8 mouse cellular contexts compared by ENCODE assay signal in genomic region chr3:90242984-90243775, GRCm38 (mm10). TPM values are rescaled to one million over a fixed set of nuclear protein-coding genes. Genes with fewer than 3 reads are reported as not detected.
DNase-seq lines count a peak whose midpoint lies in the region; ATAC-seq and TF ChIP-seq lines count a peak whose summit lies in the region.

Creb3l4 (minus strand) TSS chr3:90243512.

- peak; percentile 95 for DNase-seq in brain, embryonic 14.5 days (ENCODE audit: low read depth)
- no peak for DNase-seq in heart, embryonic 10.5 days (ENCODE audit: low spot score)
- peak; percentile 63 for DNase-seq in kidney, postnatal 14 days
- peak; percentile 55 for DNase-seq in lung, postnatal 25 days (ENCODE audit: low spot score)
- peak; percentile 70 for DNase-seq in testis, postnatal 10 days (ENCODE audit: low spot score)
- no peak for DNase-seq in cerebellum, postnatal 36 days

- no peaks in the 10 kb centered on the region for H3K9me3 ChIP-seq in E14TG2a.4 (ENCODE audit: low read length)
- H3K9me3 ChIP-seq in heart, embryonic 10.5 days = no peaks in the 10 kb centered on the region

- H3K4me1 ChIP-seq in E14TG2a.4 (replicated peaks; ENCODE audit: low read depth, low read length) = peaks cover 44% of the 10 kb centered on the region
- H3K4me1 ChIP-seq in heart, embryonic 10.5 days = peaks cover 23% of the 10 kb centered on the region

- no peak for TF ChIP-seq CTCF in E14TG2a.4 (conservative IDR thresholded peaks at IDR 0.05; ENCODE audit: low read length)
- TF ChIP-seq CTCF in brain, embryonic 14.5 days (IDR thresholded peaks at IDR 0.05; ENCODE audit: borderline replicate concordance, extremely low read depth, insufficient read depth, insufficient read length) = no peak

- ATAC-seq in erythroid progenitor cell, adult 5-6 weeks (replicated peaks; ENCODE audit: low FRiP score, poor library complexity, severe bottlenecking) = no peak

- WGBS in heart, embryonic 10.5 days = 3% methylated on average over 19 of the region's 19 CpGs

- no peak for TF ChIP-seq POLR2A in brain, embryonic 14.5 days (IDR thresholded peaks at IDR 0.05; ENCODE audit: borderline replicate concordance, extremely low read depth, insufficient read depth, insufficient read length, poor library complexity, severe bottlenecking)

- peaks cover 12% of the 10 kb centered on the region for H3K27me3 ChIP-seq in E14TG2a.4 (ENCODE audit: insufficient read depth, low read length)
- H3K27me3 ChIP-seq in heart, embryonic 10.5 days (ENCODE audit: insufficient read depth, poor library complexity, severe bottlenecking) = 0 out of 2 replicates have a peak, but pooled peaks cover 11% of the 10 kb centered on the region

- H3K27ac ChIP-seq in heart, embryonic 10.5 days = peak within 1 kb of the TSS; percentile 78

- no peaks in the 10 kb centered on the region for H3K36me3 ChIP-seq in E14TG2a.4 (ENCODE audit: insufficient read depth, low read length)
- H3K36me3 ChIP-seq in heart, embryonic 10.5 days = no peaks in the 10 kb centered on the region

- H3K4me3 ChIP-seq in E14TG2a.4 (replicated peaks; ENCODE audit: low read length) = peak within 1 kb of the TSS; percentile 73
- peak within 1 kb of the TSS; percentile 58 for H3K4me3 ChIP-seq in heart, embryonic 10.5 days

RNA-seq across cellular contexts. Expression of gene Creb3l4, which starts in this region (rescaled TPM):
- 1.3 and 2.4 TPM in 2 replicates for polyA plus RNA-seq in brain, embryonic 14.5 days (2012; rRNA removed)
- 2.1 and 2.2 TPM in 2 replicates for polyA plus RNA-seq in heart, embryonic 10.5 days (2016; fragmentation: Nextera tagmentation; extraction: Ambion mirVana)
- total RNA-seq in erythroid progenitor cell, adult 5-6 weeks (2015; ENCODE audit: low replicate concordance) = not detected in 2 replicates
- not detected in 2 replicates for total RNA-seq in erythroid progenitor cell, adult 5-6 weeks (2017; ENCODE audit: low replicate concordance)

Comparison
In these comparisons a context has a peak if more than half of its experiments do, and no peak if none do; other contexts are left out.
1. DNase-seq: peak in brain, embryonic 14.5 days (single experiment), kidney, postnatal 14 days (single experiment), lung, postnatal 25 days (single experiment) and testis, postnatal 10 days (single experiment); none in heart, embryonic 10.5 days (single experiment) and cerebellum, postnatal 36 days (0 of 2).